Mouse (Mus musculus): Measurements from ENCODE around the gene Spata7. TPM values are rescaled to one million over a fixed set of nuclear protein-coding genes. Genes with fewer than 3 reads are reported as not detected.

Gene Spata7
- total RNA-seq (2014; rRNA removed) (35.4 and 35.5 TPM in 2 replicates), polyA plus RNA-seq (2015; fragmentation: Nextera tagmentation; extraction: Ambion mirVana) (23.2 and 32.2 TPM in 2 replicates)

DNA sequence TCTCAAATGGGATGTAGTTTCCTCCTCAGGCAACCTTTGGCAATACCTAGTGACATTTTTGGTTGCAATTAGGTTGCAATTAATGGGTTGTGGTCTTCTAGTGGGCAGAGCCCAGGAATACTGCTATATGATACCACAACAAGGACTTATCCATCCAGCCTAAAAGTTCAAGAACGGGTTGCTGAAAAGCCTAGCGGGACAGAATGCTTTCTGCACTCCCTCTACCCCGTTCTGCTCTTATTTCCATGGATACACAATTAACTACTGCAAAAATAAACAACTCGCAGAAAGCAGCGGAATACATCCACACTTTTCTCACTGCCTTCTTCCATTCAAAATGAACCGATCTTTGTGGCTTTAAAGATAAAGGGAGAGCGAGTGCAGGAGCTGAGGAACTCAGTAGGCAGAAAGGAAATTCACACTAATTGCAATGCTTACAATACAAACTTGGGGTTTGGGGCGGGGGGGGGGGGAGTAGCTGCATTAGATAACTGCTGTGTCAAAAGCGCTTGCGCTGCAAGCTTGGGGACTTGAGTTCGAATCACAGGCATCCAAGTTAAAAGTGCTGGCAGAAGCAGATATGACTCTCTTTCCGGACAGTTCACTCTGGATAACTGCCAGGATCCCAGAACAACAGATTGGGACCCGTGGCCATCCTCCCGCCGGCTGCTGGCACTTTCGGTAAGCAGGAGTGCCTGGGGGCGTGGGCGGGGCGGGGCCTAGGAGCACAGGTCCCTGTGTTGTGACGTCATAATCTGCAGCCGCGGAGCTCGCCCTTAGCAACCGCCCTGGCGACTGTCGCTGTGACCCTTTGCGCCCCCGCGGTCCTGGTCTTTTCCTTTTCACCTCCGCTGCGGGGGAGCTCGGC is at the start of gene Spata7:
Spata7 (plus strand) TSS at position 766 of the 868 bp plus-strand sequence.
- Histone ChIP-seq H3K9ac (peak within 1 kb of the TSS; percentile 79), H3K27me3 (ENCODE audit: insufficient read depth, low read length) (no peaks in the 10 kb centered on the region), H3K36me3 (ENCODE audit: insufficient read depth) (no peaks in the 10 kb centered on the region), H3K4me2 (ENCODE audit: low read depth) (peak within 1 kb of the TSS; percentile 54), H3K9me3 (ENCODE audit: low read length) (0 out of 2 replicates have a peak, but pooled peaks cover 3% of the 10 kb centered on the region), H3K4me3 (ENCODE audit: low read depth, low read length) (peak within 1 kb of the TSS; percentile 84), H3K4me1 (ENCODE audit: insufficient read depth) (peaks cover 5% of the 10 kb centered on the region; the same call in 1 of the 2 replicates), H3K27ac (ENCODE audit: low read depth, low read length) (peak within 1 kb of the TSS; percentile 73)
- 3% methylated on average over 32 of the region's 32 CpGs for WGBS
- DNase-seq, result peak; percentile 88
- no peak for TF ChIP-seq CTCF (IDR thresholded peaks at IDR 0.05; ENCODE audit: low read depth)
- ATAC-seq, result peak; percentile 98

DNA sequence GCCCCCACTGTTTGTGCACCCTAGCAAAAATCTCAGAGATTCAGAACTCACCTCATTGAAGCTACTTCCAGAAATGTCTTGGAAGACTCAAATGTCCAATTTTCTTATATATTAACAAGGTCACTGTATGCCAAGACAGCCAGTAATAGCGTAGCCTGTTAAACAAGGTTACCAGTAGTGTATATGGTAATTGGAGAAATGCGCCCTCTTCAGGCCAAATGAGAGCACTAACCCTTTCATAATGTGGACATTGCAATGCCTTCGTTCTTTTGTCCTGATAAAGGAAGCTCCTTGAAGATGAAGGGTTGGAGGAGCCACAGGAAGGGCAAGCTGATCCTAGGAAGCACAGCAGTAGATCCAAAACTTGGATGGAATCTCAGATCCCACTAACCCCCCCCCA is 42.7 kb upstream of the Spata7 start:
- Histone ChIP-seq H3K27me3 (ENCODE audit: insufficient read depth, low read length) (no peaks in the 10 kb centered on the region), H3K4me2 (ENCODE audit: low read depth) (no peak overlapping the region), H3K9ac (no peak overlapping the region), H3K4me1 (ENCODE audit: insufficient read depth) (no peaks in the 10 kb centered on the region), H3K9me3 (ENCODE audit: low read length) (no peaks in the 10 kb centered on the region), H3K4me3 (ENCODE audit: low read depth, low read length) (no peak overlapping the region), H3K36me3 (ENCODE audit: insufficient read depth) (no peaks in the 10 kb centered on the region), H3K27ac (ENCODE audit: low read depth, low read length) (no peak overlapping the region)
- peak; percentile 54 for TF ChIP-seq CTCF (IDR thresholded peaks at IDR 0.05; ENCODE audit: low read depth)
- ATAC-seq (no peak), DNase-seq (no peak)
- 41% methylated on average over 3 of the region's 3 CpGs for WGBS

GRCm38 (mm10) chr12:98588573-98588972 is 39.4 kb upstream of the Spata7 start:
- Histone ChIP-seq H3K27ac (ENCODE audit: low read depth, low read length) (no peak overlapping the region), H3K27me3 (ENCODE audit: insufficient read depth, low read length) (no peaks in the 10 kb centered on the region), H3K9ac (no peak overlapping the region), H3K4me3 (ENCODE audit: low read depth, low read length) (no peak overlapping the region), H3K4me2 (ENCODE audit: low read depth) (no peak overlapping the region), H3K9me3 (ENCODE audit: low read length) (peaks cover 6% of the 10 kb centered on the region; the same call in 1 of the 2 replicates), H3K36me3 (ENCODE audit: insufficient read depth) (no peaks in the 10 kb centered on the region), H3K4me1 (ENCODE audit: insufficient read depth) (no peaks in the 10 kb centered on the region)
- DNase-seq (no peak), ATAC-seq (no peak)
- WGBS, result 70% methylated on average over 6 of the region's 6 CpGs
- no peak for TF ChIP-seq CTCF (IDR thresholded peaks at IDR 0.05; ENCODE audit: low read depth)

GRCm38 (mm10) chr12:98591016-98591415 is 36.9 kb upstream of the Spata7 start:
- no peak overlapping the region for H3K9ac ChIP-seq
- no peak for TF ChIP-seq CTCF (IDR thresholded peaks at IDR 0.05; ENCODE audit: low read depth)
- no peak for ATAC-seq

GRCm38 (mm10) chr12:98600861-98601260 is 27.1 kb upstream of the Spata7 start:
- Histone ChIP-seq H3K9ac (no peak overlapping the region), H3K27ac (ENCODE audit: low read depth, low read length) (no peak overlapping the region), H3K36me3 (ENCODE audit: insufficient read depth) (no peaks in the 10 kb centered on the region), H3K4me2 (ENCODE audit: low read depth) (no peak overlapping the region), H3K9me3 (ENCODE audit: low read length) (no peaks in the 10 kb centered on the region), H3K4me1 (ENCODE audit: insufficient read depth) (no peaks in the 10 kb centered on the region), H3K27me3 (ENCODE audit: insufficient read depth, low read length) (no peaks in the 10 kb centered on the region), H3K4me3 (ENCODE audit: low read depth, low read length) (no peak overlapping the region)
- no peak for DNase-seq
- TF ChIP-seq CTCF (IDR thresholded peaks at IDR 0.05; ENCODE audit: low read depth), result no peak
- ATAC-seq, result no peak
- WGBS, result 85% methylated on average over 5 of the region's 5 CpGs

More at GRCm38 (mm10) chr12:98591016-98591415, 36.9 kb upstream of the Spata7 start:
- Histone ChIP-seq H3K36me3 (ENCODE audit: insufficient read depth) (no peaks in the 10 kb centered on the region), H3K4me2 (ENCODE audit: low read depth) (no peak overlapping the region), H3K9me3 (ENCODE audit: low read length) (peaks cover 6% of the 10 kb centered on the region; the same call in 1 of the 2 replicates), H3K27me3 (ENCODE audit: insufficient read depth, low read length) (no peaks in the 10 kb centered on the region), H3K4me3 (ENCODE audit: low read depth, low read length) (no peak overlapping the region), H3K27ac (ENCODE audit: low read depth, low read length) (no peak overlapping the region), H3K4me1 (ENCODE audit: insufficient read depth) (no peaks in the 10 kb centered on the region)
- WGBS, result 95% methylated on average over 2 of the region's 2 CpGs
- no peak for DNase-seq

DNA sequence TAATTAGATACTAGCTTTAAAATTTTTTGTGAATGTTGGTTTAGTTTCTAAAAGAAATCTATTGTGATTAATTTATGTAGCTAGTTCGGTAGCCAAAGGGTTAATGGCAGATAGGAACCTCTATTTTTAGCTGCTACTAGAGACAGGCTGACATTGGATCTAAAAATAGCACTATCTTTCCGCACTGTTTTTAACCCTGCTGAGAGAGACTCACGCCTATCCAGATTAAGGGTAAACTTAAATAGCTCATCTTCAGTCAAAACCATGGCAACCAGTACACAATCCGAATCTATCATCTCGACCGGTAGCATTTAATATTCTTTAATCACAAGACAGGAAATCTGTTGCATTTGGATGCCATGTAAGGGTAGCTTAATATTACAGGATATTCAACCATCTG is 25.8 kb upstream of the Spata7 start:
- 14% methylated on average over 6 of the region's 6 CpGs for WGBS
- peak; percentile 89 for ATAC-seq
- no peak overlapping the region for H3K4me2 ChIP-seq (ENCODE audit: low read depth)
- no peaks in the 10 kb centered on the region for H3K9me3 ChIP-seq (ENCODE audit: low read length)
- H3K4me3 ChIP-seq (ENCODE audit: low read depth, low read length), result no peak overlapping the region
- peak overlapping the region; percentile 59; the same call in 1 of the 2 replicates for H3K27ac ChIP-seq (ENCODE audit: low read depth, low read length)
- H3K27me3 ChIP-seq (ENCODE audit: insufficient read depth, low read length), result no peaks in the 10 kb centered on the region
- no peaks in the 10 kb centered on the region for H3K36me3 ChIP-seq (ENCODE audit: insufficient read depth)
- no peak for TF ChIP-seq CTCF (IDR thresholded peaks at IDR 0.05; ENCODE audit: low read depth)
- DNase-seq, result peak; percentile 72
- no peak overlapping the region for H3K9ac ChIP-seq
- no peaks in the 10 kb centered on the region for H3K4me1 ChIP-seq (ENCODE audit: insufficient read depth)

DNA sequence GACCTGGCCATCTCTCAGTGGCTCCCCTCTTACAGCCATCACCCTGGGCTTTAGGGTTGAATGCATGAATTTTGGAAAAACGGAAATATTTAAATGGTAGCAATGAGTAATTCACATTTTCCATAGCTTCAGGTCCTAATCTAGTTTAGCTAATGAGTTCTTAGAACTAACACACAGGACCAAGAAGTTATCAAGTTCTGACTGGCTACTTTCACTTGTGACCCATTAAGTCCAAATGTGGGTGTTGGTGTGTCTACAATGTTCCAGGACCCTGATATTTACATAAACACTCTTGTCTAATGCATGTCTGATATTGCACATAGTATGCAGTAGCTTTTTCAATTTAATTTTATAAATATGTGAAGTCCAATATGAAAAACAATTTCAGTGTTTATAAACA is 22.7 kb upstream of the Spata7 start:
- ATAC-seq (no peak), DNase-seq (no peak)
- Histone ChIP-seq H3K4me1 (ENCODE audit: insufficient read depth) (no peaks in the 10 kb centered on the region), H3K27ac (ENCODE audit: low read depth, low read length) (no peak overlapping the region), H3K27me3 (ENCODE audit: insufficient read depth, low read length) (no peaks in the 10 kb centered on the region), H3K9ac (no peak overlapping the region), H3K9me3 (ENCODE audit: low read length) (no peaks in the 10 kb centered on the region), H3K4me2 (ENCODE audit: low read depth) (no peak overlapping the region), H3K4me3 (ENCODE audit: low read depth, low read length) (no peak overlapping the region), H3K36me3 (ENCODE audit: insufficient read depth) (no peaks in the 10 kb centered on the region)
- no peak for TF ChIP-seq CTCF (IDR thresholded peaks at IDR 0.05; ENCODE audit: low read depth)
- 83% methylated on average over 1 of the region's 1 CpGs for WGBS
